Mouse (Mus musculus) liver, embryonic 14.5 days (tissue): ENCODE data around the gene Spg11.

Experiments
- CTCF ChIP-seq: IDR thresholded peaks from 2 replicates; pipeline ENCODE4 v1.5.1; 2016; ENCODE audit warnings: antibody characterized with exemption, low read depth, control low read depth
- EP300 ChIP-seq: IDR thresholded peaks from 2 replicates; pipeline ENCODE4 v1.6.1; 2016; ENCODE audit warnings: antibody characterized with exemption, low read depth

GRCm38 (mm10) chr2:122147508-122148241, 29.5 kb upstream of the Spg11 start, which contains the start of gene B2m:
- TF ChIP-seq CTCF, result no peak
- TF ChIP-seq EP300, result peak; percentile 19; the same call in 1 of the 2 replicates
